In genomic region chr15:27564106-27565100, GRCm38 (mm10) we compare ENCODE assay signal across 11 mouse cellular contexts.
DNase-seq lines count a peak whose midpoint lies in the region; ATAC-seq and TF ChIP-seq lines count a peak whose summit lies in the region.
"Had no signal": no experiment of that assay in that cellular context is flagged by ENCODE, and none has a peak within 500 bp of the region (broad histone marks: within the 10 kb centered on the region; RNA-seq: fewer than 3 reads in every experiment).

No protein-coding gene starts in this region.

- no peak for TF ChIP-seq CTCF in intestine, postnatal 0 days (IDR thresholded peaks at IDR 0.05; ENCODE audit: low read depth)

- no peak for DNase-seq in hindbrain, embryonic 14.5 days (ENCODE audit: low spot score)
- peak; percentile 47 for DNase-seq in 3T3-L1 (ENCODE audit: low read depth, low spot score)
- DNase-seq in brain, adult 2 months (ENCODE audit: low read depth, low spot score), result peak; percentile 82
- DNase-seq in midbrain, embryonic 14.5 days, result peak; percentile 42
- DNase-seq in cerebellum, postnatal 4 days (ENCODE audit: low spot score in 2 of 2), result no peak
- DNase-seq: heart, postnatal 14 days; thymus, adult 18-20 months had no signal

- H3K9me3 ChIP-seq in hindbrain, embryonic 14.5 days (ENCODE audit: control insufficient read depth, low read length), result no peaks in the 10 kb centered on the region
- no peaks in the 10 kb centered on the region for H3K9me3 ChIP-seq in hindbrain, embryonic 12.5 days (replicated peaks)
- no peaks in the 10 kb centered on the region for H3K9me3 ChIP-seq in midbrain, embryonic 14.5 days (ENCODE audit: control insufficient read depth, low read length)
- H3K9me3 ChIP-seq in intestine, postnatal 0 days (ENCODE audit: control insufficient read depth), result no peaks in the 10 kb centered on the region

- no peaks in the 10 kb centered on the region for H3K27me3 ChIP-seq in hindbrain, embryonic 14.5 days (ENCODE audit: control insufficient read depth, insufficient read depth, low read length)
- no peaks in the 10 kb centered on the region for H3K27me3 ChIP-seq in hindbrain, embryonic 12.5 days
- no peaks in the 10 kb centered on the region for H3K27me3 ChIP-seq in midbrain, embryonic 14.5 days (ENCODE audit: control insufficient read depth, insufficient read depth, low read length)
- no peaks in the 10 kb centered on the region for H3K27me3 ChIP-seq in intestine, postnatal 0 days (replicated peaks; ENCODE audit: control insufficient read depth, insufficient read depth, low read length)

- 0 out of 2 replicates have a peak, but pooled peaks have one; percentile 39 for ATAC-seq in hindbrain, embryonic 14.5 days (ENCODE audit: low FRiP score)
- ATAC-seq in hindbrain, embryonic 12.5 days (ENCODE audit: low FRiP score), result no peak
- ATAC-seq in midbrain, embryonic 14.5 days (ENCODE audit: low FRiP score, low TSS enrichment), result peak; percentile 64; the same call in 1 of the 2 replicates
- no peak for ATAC-seq in erythroblast, adult 5-6 weeks (replicated peaks; ENCODE audit: low FRiP score, poor library complexity, severe bottlenecking)
- ATAC-seq in intestine, postnatal 0 days, result no peak

- no peak overlapping the region for H3K9ac ChIP-seq in hindbrain, embryonic 14.5 days
- H3K9ac ChIP-seq in hindbrain, embryonic 12.5 days, result no peak overlapping the region
- H3K9ac ChIP-seq in midbrain, embryonic 14.5 days (replicated peaks; ENCODE audit: low read length), result no peak overlapping the region
- H3K9ac ChIP-seq in intestine, postnatal 0 days (ENCODE audit: low read depth, low read length), result no peak overlapping the region

- no peak overlapping the region for H3K4me3 ChIP-seq in hindbrain, embryonic 14.5 days (replicated peaks; ENCODE audit: low read length)
- no peak overlapping the region for H3K4me3 ChIP-seq in hindbrain, embryonic 12.5 days
- H3K4me3 ChIP-seq in midbrain, embryonic 14.5 days (replicated peaks; ENCODE audit: low read depth, low read length), result no peak overlapping the region
- no peak overlapping the region for H3K4me3 ChIP-seq in intestine, postnatal 0 days (ENCODE audit: low read depth, low read length)

- H3K4me1 ChIP-seq in hindbrain, embryonic 14.5 days (replicated peaks; ENCODE audit: control insufficient read depth, insufficient read depth, low read length), result no peaks in the 10 kb centered on the region
- H3K4me1 ChIP-seq in hindbrain, embryonic 12.5 days, result no peaks in the 10 kb centered on the region
- H3K4me1 ChIP-seq in midbrain, embryonic 14.5 days (ENCODE audit: control insufficient read depth, insufficient read depth, low read length), result peaks cover 3% of the 10 kb centered on the region; the same call in 1 of the 2 replicates
- no peaks in the 10 kb centered on the region for H3K4me1 ChIP-seq in intestine, postnatal 0 days (replicated peaks; ENCODE audit: control insufficient read depth, insufficient read depth, low read length)

- H3K36me3 ChIP-seq in hindbrain, embryonic 14.5 days (replicated peaks; ENCODE audit: control insufficient read depth, insufficient read depth), result peaks cover 51% of the 10 kb centered on the region
- H3K36me3 ChIP-seq in hindbrain, embryonic 12.5 days, result peaks cover 21% of the 10 kb centered on the region
- peaks cover 27% of the 10 kb centered on the region for H3K36me3 ChIP-seq in midbrain, embryonic 14.5 days (ENCODE audit: control insufficient read depth, insufficient read depth, low read length)
- H3K36me3 ChIP-seq in intestine, postnatal 0 days (ENCODE audit: control insufficient read depth, insufficient read depth), result peaks cover 40% of the 10 kb centered on the region

- peak overlapping the region; percentile 24; the same call in 1 of the 2 replicates for H3K27ac ChIP-seq in hindbrain, embryonic 14.5 days
- no peak overlapping the region for H3K27ac ChIP-seq in hindbrain, embryonic 12.5 days
- no peak overlapping the region for H3K27ac ChIP-seq in midbrain, embryonic 14.5 days (replicated peaks; ENCODE audit: low read depth, low read length)
- H3K27ac ChIP-seq in intestine, postnatal 0 days (ENCODE audit: low read depth, low read length), result no peak overlapping the region
- H3K27ac ChIP-seq: macrophage had no signal

- H3K4me2 ChIP-seq in hindbrain, embryonic 14.5 days (replicated peaks), result no peak overlapping the region
- no peak overlapping the region for H3K4me2 ChIP-seq in hindbrain, embryonic 12.5 days (replicated peaks)
- no peak overlapping the region for H3K4me2 ChIP-seq in midbrain, embryonic 14.5 days (ENCODE audit: low read length)
- no peak overlapping the region for H3K4me2 ChIP-seq in intestine, postnatal 0 days (replicated peaks; ENCODE audit: low read depth)

- WGBS in hindbrain, embryonic 14.5 days, result 80% methylated on average over 14 of the region's 14 CpGs
- WGBS in hindbrain, embryonic 12.5 days, result 89% methylated on average over 14 of the region's 14 CpGs
- 64% methylated on average over 14 of the region's 14 CpGs for WGBS in midbrain, embryonic 14.5 days
- WGBS in intestine, postnatal 0 days, result 91% methylated on average over 14 of the region's 14 CpGs

Comparison
In these comparisons a context has a peak if more than half of its experiments do, and no peak if none do; other contexts are left out.
1. ATAC-seq: peak in hindbrain, embryonic 14.5 days (single experiment) and midbrain, embryonic 14.5 days (single experiment); none in hindbrain, embryonic 12.5 days (single experiment), erythroblast, adult 5-6 weeks (single experiment) and intestine, postnatal 0 days (single experiment).
2. DNase-seq: peak in 3T3-L1 (single experiment), brain, adult 2 months (single experiment) and midbrain, embryonic 14.5 days (single experiment); none in hindbrain, embryonic 14.5 days (single experiment) and cerebellum, postnatal 4 days (0 of 2).